Mouse (Mus musculus): Measurements from ENCODE around the gene Camk2d. TPM values are rescaled to one million over a fixed set of nuclear protein-coding genes. Genes with fewer than 3 reads are reported as not detected.

Gene Camk2d
- total and polyA plus RNA-seq, 3 experiments, result 66.1 to 80.4 (median 77.3) TPM

GRCm38 (mm10) chr3:126657895-126658294 lies 61.8 kb downstream of the Camk2d start:
- Histone ChIP-seq H3K4me2 (ENCODE audit: insufficient read depth, low read depth, poor library complexity, severe bottlenecking) (peak overlapping the region; percentile 11; the same call in 1 of the 2 replicates), H3K36me3 (replicated peaks in 1 of 2; ENCODE audit: control insufficient read depth in 1 of 2, insufficient read depth in 1 of 2, low read length in 1 of 2) (peaks cover 0 to 8% of the 10 kb centered on the region in 2 experiments), H3K4me3 (replicated peaks in 1 of 3; ENCODE audit: low read depth in 2 of 3, low read length in 2 of 3, poor library complexity in 1 of 3) (no peak overlapping the region), H3K27me3 (replicated peaks) (no peaks in the 10 kb centered on the region), H3K9me3 (replicated peaks; ENCODE audit: low read length) (no peaks in the 10 kb centered on the region), H3K27ac (ENCODE audit: insufficient read depth, low read depth) (0 out of 2 replicates have a peak overlapping the region, but pooled peaks have one; percentile 46), H3K4me1 (ENCODE audit: control insufficient read depth in 1 of 2, insufficient read depth in 2 of 2) (peaks cover 19 to 84% of the 10 kb centered on the region in 2 experiments), H3K79me2 (replicated peaks; ENCODE audit: control insufficient read depth, extremely low read depth, insufficient read depth, poor library complexity, severe bottlenecking) (peaks cover 78% of the 10 kb centered on the region), H3K9ac (ENCODE audit: insufficient read depth, low read depth) (no peak overlapping the region)
- in situ Hi-C loops (cut with MboI; ENCODE audit: low pct_ligation_motif_present, low pct_unique_long_range_greater_than_20kb, low sequenced_read_pairs) (no loop called here), dilution Hi-C loops (cut with MboI; ENCODE audit: extremely low pct_ligation_motif_present, extremely low pct_unique_long_range_greater_than_20kb, low sequenced_read_pairs) (no loop called here)
- DNase-seq (ENCODE audit: extremely low read depth), result peak; percentile 54
- TF ChIP-seq MAFK (IDR thresholded peaks at IDR 0.05; ENCODE audit: insufficient replicate concordance, low read length), result 0 out of 2 replicates have a peak, but pooled peaks have one; percentile 21
- TF ChIP-seq ZC3H11A (IDR thresholded peaks at IDR 0.05; ENCODE audit: low read depth, low read length), result no peak
- no peak for TF ChIP-seq JUND (conservative IDR thresholded peaks at IDR 0.05; ENCODE audit: low read depth, low read length)
- peak; percentile 49; the same call in 1 of the 2 replicates for TF ChIP-seq SIN3A (IDR thresholded peaks at IDR 0.05; ENCODE audit: low read length)
- TF ChIP-seq ETS1 (conservative IDR thresholded peaks at IDR 0.05; ENCODE audit: low read depth, low read length), result peak; percentile 61
- TF ChIP-seq KAT2A (IDR thresholded peaks at IDR 0.05; ENCODE audit: insufficient replicate concordance, low read length), result no peak
- no peak for TF ChIP-seq SMC3 (IDR thresholded peaks at IDR 0.05; ENCODE audit: low read depth, low read length)
- TF ChIP-seq E2F4 (IDR thresholded peaks at IDR 0.05; ENCODE audit: insufficient replicate concordance, low read depth, low read length), result no peak
- no peak for TF ChIP-seq HCFC1 (IDR thresholded peaks at IDR 0.05; ENCODE audit: low read depth, low read length)
- peak; percentile 75 for TF ChIP-seq EP300 (IDR thresholded peaks at IDR 0.05; ENCODE audit: low read length)
- TF ChIP-seq MAZ (IDR thresholded peaks at IDR 0.05; ENCODE audit: low read depth, low read length), result no peak
- TF ChIP-seq BHLHE40 (IDR thresholded peaks at IDR 0.05; ENCODE audit: low read depth, low read length), result peak; percentile 45; the same call in 1 of the 2 replicates
- TF ChIP-seq IRF4 (IDR thresholded peaks at IDR 0.05; ENCODE audit: low read depth, low read length), result no peak
- no peak for TF ChIP-seq MAX (IDR thresholded peaks at IDR 0.05; ENCODE audit: low read length)
- TF ChIP-seq MEF2A (IDR thresholded peaks at IDR 0.05; ENCODE audit: borderline replicate concordance, low read depth, low read length), result peak; percentile 63; the same call in 1 of the 2 replicates
- TF ChIP-seq CTCF (conservative IDR thresholded peaks at IDR 0.05 in 1 of 2, IDR thresholded peaks at IDR 0.05 in 1 of 2; ENCODE audit: low read depth in 2 of 2, low read length in 2 of 2), result no peak
- TF ChIP-seq NELFE (IDR thresholded peaks at IDR 0.05; ENCODE audit: low read depth, low read length), result no peak
- TF ChIP-seq UBTF (IDR thresholded peaks at IDR 0.05; ENCODE audit: low read depth, low read length), result no peak
- TF ChIP-seq USF2 (conservative IDR thresholded peaks at IDR 0.05; ENCODE audit: low read depth, low read length), result no peak
- TF ChIP-seq POLR2AphosphoS2 (IDR thresholded peaks at IDR 0.05; ENCODE audit: low read depth, low read length), result no peak
- no peak for TF ChIP-seq ZNF384 (IDR thresholded peaks at IDR 0.05; ENCODE audit: low read depth, low read length)
- no peak for TF ChIP-seq NRF1 (IDR thresholded peaks at IDR 0.05; ENCODE audit: low read depth, low read length)
- no peak for TF ChIP-seq USF1 (IDR thresholded peaks at IDR 0.05; ENCODE audit: low read depth, low read length)
- no peak for TF ChIP-seq GABPA (IDR thresholded peaks at IDR 0.05; ENCODE audit: insufficient replicate concordance, low read depth, low read length)
- peak; percentile 39; the same call in 1 of the 2 replicates for TF ChIP-seq CHD1 (IDR thresholded peaks at IDR 0.05; ENCODE audit: low read depth, low read length)
- TF ChIP-seq ZMIZ1 (IDR thresholded peaks at IDR 0.05; ENCODE audit: low read depth, low read length), result no peak
- TF ChIP-seq MYC (IDR thresholded peaks at IDR 0.05; ENCODE audit: low read depth, low read length), result peak; percentile 67
- no peak for TF ChIP-seq JUN (IDR thresholded peaks at IDR 0.05; ENCODE audit: insufficient read depth, low read depth, low read length)
- TF ChIP-seq ELF1 (IDR thresholded peaks at IDR 0.05; ENCODE audit: low read depth, low read length), result no peak
- TF ChIP-seq TCF12 (IDR thresholded peaks at IDR 0.05; ENCODE audit: low read depth, low read length), result peak; percentile 70
- TF ChIP-seq CHD2 (IDR thresholded peaks at IDR 0.05; ENCODE audit: low read length), result no peak; the same call in 1 of the 2 replicates
- TF ChIP-seq TBP (conservative IDR thresholded peaks at IDR 0.05; ENCODE audit: low read depth, low read length), result no peak
- no peak; the same call in none of the 2 replicates for TF ChIP-seq RAD21 (IDR thresholded peaks at IDR 0.05; ENCODE audit: low read depth, low read length)
- no peak for TF ChIP-seq POLR2A (IDR thresholded peaks at IDR 0.05; ENCODE audit: low read depth, low read length)
- TF ChIP-seq PAX5 (IDR thresholded peaks at IDR 0.05; ENCODE audit: low read length), result no peak
- 0 out of 2 replicates have a peak, but pooled peaks have one; percentile 22 for TF ChIP-seq RCOR1 (conservative IDR thresholded peaks at IDR 0.05; ENCODE audit: low read depth, low read length)
- no peak for TF ChIP-seq MXI1 (IDR thresholded peaks at IDR 0.05; ENCODE audit: low read depth, low read length)
- TF ChIP-seq ZKSCAN1 (IDR thresholded peaks at IDR 0.05; ENCODE audit: borderline replicate concordance, low read depth, low read length), result no peak

All from CH12.LX (cell line).